Mouse (Mus musculus) neural tube, embryonic 11.5 days (tissue): ENCODE measurements around the gene Gapdh. TPM values are rescaled to one million over a fixed set of nuclear protein-coding genes. Genes with fewer than 3 reads are reported as not detected.
A peak's percentile ranks its signal among the peaks of the same experiment; 100 is the strongest.
"Not testable (repeated sequence)": the region's sequence is repeated elsewhere in the genome, so short reads cannot be mapped to it uniquely, and the experiment has no call there.

Source experiments
- ATAC-seq: fragments of 200-750 bp; cut with Nextera tagmentation; 2 replicates; pipeline ENCODE4 v1.8.0; 2017; ENCODE audit warnings: moderate number of reproducible peaks, mild to moderate bottlenecking, moderate TSS enrichment, moderate library complexity; ENCODE audit not compliant: insufficient read depth, low FRiP score, low TSS enrichment
- DNase-seq: peaks from one replicate; pipeline ENCODE4 v3.0.0-alpha.2; 2015; ENCODE audit warnings: low spot score
- H3K27ac ChIP-seq: fragments of 300-500 bp; sonication (generic); 2 replicates; pipeline ENCODE4 v1.5.1; 2014; ENCODE audit warnings: low read depth, mild to moderate bottlenecking, low read length
- H3K27me3 ChIP-seq: fragments of 300-500 bp; sonication (generic); 2 replicates; pipeline ENCODE4 v1.6.1; 2014; ENCODE audit warnings: mild to moderate bottlenecking, low read length, mixed read lengths; ENCODE audit not compliant: control insufficient read depth, insufficient read depth
- H3K36me3 ChIP-seq: fragments of 300-500 bp; sonication (generic); 2 replicates; pipeline ENCODE4 v1.6.1; 2014; ENCODE audit warnings: mild to moderate bottlenecking, low read length, moderate library complexity, mixed read lengths; ENCODE audit not compliant: control insufficient read depth, insufficient read depth
- H3K4me1 ChIP-seq: fragments of 300-500 bp; sonication (generic); 2 replicates; pipeline ENCODE4 v1.6.1; 2014; ENCODE audit warnings: low read length, mixed read lengths; ENCODE audit not compliant: control insufficient read depth, insufficient read depth
- H3K4me2 ChIP-seq: fragments of 300-500 bp; sonication (generic); 2 replicates; pipeline ENCODE4 v1.6.1; 2014; ENCODE audit warnings: low read depth, mild to moderate bottlenecking, moderate library complexity
- H3K4me3 ChIP-seq: fragments of 300-500 bp; sonication (generic); 2 replicates; pipeline ENCODE4 v1.5.1; 2014; ENCODE audit warnings: low read depth, low read length
- H3K9ac ChIP-seq: fragments of 300-500 bp; sonication (generic); 2 replicates; pipeline ENCODE4 v1.6.1; 2014; ENCODE audit warnings: mild to moderate bottlenecking, low read length
- H3K9me3 ChIP-seq: fragments of 300-500 bp; sonication (generic); 2 replicates; pipeline ENCODE4 v1.6.1; 2016; ENCODE audit warnings: low read length; ENCODE audit not compliant: control insufficient read depth
- WGBS: fragments of 180-500 bp; shearing (Covaris S2); extraction: QIAGEN DNeasy Blood & Tissue Kit; methylation state at CpG from one replicate; pipeline ENCODE4 v1.1.7; 2014; 5-methylcytosine and 5-hydroxymethylcytosine counted together
- polyA plus RNA-seq: library from polyadenylated mRNA; unstranded; fragments of >200 nt; fragmentation: Nextera tagmentation; extraction: Ambion mirVana; gene quantifications from 2 replicates; pipeline ENCODE4 v1.2.1, GENCODE M21; 2014

The Gapdh gene
- polyA plus RNA-seq, 1 experiment from 2014 or later = 2,338 TPM

DNA sequence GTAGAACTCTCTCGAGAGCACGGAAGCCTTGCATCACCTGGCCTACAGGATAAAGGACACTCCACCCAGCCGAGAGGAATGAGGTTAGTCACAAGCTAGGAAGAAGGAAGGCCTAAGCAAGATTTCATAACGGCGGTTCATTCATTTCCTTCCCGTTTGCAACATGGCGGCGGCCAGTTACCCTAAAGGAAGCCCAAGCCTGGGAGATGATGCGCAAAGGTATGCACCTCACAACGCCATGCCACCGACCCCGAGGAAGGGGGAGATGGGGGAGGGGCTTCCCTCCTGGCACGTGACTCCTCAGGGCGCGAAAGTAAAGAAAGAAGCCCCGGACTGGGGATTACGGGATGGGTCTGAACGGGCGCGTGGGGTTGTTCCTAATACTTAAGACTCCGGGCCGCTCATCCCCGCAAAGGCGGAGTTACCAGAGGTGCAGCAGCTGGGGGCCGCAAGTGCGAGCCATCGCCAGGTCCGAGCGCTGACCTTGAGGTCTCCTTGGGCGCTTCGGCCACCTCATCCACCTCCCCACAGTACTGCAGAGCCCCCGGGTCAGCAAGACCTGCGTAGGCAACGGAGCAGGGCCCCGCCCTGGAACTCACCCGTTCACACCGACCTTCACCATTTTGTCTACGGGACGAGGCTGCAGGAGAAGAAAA, 1.5 kb downstream of the Gapdh start:
- H3K27me3 ChIP-seq = no peaks in the 10 kb centered on the region
- peaks cover 26% of the 10 kb centered on the region for H3K4me1 ChIP-seq
- peak; percentile 87 for DNase-seq
- peak overlapping the region; percentile 96 for H3K4me3 ChIP-seq
- under 1% methylated on average over 39 of the region's 39 CpGs for WGBS
- no peaks in the 10 kb centered on the region for H3K9me3 ChIP-seq
- peak; percentile 36 for ATAC-seq
- H3K27ac ChIP-seq = peak overlapping the region; percentile 95
- peak overlapping the region; percentile 97 for H3K9ac ChIP-seq
- peak overlapping the region; percentile 85 for H3K4me2 ChIP-seq
- H3K36me3 ChIP-seq = peaks cover 22% of the 10 kb centered on the region

DNA sequence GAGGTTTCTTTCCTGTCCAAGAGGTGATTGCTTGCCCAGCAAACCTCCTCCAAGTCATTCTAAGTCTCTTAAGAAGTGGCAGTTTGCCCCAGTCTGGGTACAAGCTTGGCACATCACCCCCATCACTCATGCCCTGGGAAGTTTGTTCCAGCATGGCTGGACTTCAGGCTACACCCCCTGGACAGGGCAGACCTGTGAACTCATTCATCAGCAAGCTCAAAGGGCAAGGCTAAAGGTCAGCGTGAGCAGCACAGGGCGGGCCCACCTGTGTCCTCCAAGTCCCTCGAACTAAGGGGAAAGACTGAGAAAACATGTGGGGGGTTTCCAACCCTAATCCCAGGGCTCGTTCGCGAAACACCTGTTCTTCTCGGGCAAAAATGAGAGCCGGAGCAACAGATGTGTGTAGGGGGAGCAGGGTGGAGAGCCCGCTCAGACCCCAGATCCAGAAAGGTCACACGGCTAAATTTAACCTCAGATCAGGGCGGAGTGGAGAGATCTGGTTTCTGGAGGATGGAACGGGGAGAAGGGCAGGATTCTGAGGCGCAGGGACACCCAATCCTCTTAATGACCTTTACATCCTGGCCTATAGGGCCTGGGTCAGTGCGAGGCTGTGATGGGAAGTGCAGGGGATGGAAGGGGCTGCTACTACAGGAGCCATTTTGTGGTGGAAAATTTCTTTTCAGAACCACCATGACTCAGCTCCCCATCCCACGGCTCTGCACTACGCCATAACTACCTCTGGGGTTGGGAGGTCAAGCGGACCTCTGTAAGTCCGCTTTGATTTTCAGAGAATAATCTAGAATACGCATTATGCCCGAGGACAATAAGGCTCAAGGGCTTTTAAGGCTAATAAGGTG, 2.2 kb downstream of the Gapdh start:
- no peak for ATAC-seq
- DNase-seq = peak; percentile 43
- Histone ChIP-seq H3K27ac (peak overlapping the region; percentile 95), H3K27me3 (no peaks in the 10 kb centered on the region), H3K4me1 (peaks cover 26% of the 10 kb centered on the region), H3K4me2 (peak overlapping the region; percentile 85), H3K4me3 (peak overlapping the region; percentile 96), H3K36me3 (peaks cover 17% of the 10 kb centered on the region), H3K9ac (peak overlapping the region; percentile 97), H3K9me3 (no peaks in the 10 kb centered on the region)
- WGBS = 6% methylated on average over 20 of the region's 20 CpGs

- WGBS = 83% methylated on average over 8 of the region's 16 CpGs
- not testable (repeated sequence) for ATAC-seq
- H3K4me1 ChIP-seq = peaks cover 28% of the 10 kb centered on the region
These were observed 3.5 kb downstream of the Gapdh start for GRCm38 (mm10) chr6:125162615-125163305.

GRCm38 (mm10) chr6:125161971-125162370, 4.3 kb downstream of the Gapdh start:
- peaks cover 18% of the 10 kb centered on the region for H3K36me3 ChIP-seq
- 14% methylated on average over 3 of the region's 5 CpGs for WGBS
- peaks cover 31% of the 10 kb centered on the region for H3K4me1 ChIP-seq
- H3K9me3 ChIP-seq, H3K27ac ChIP-seq, H3K4me3 ChIP-seq, H3K9ac ChIP-seq, ATAC-seq, H3K4me2 ChIP-seq, H3K27me3 ChIP-seq: not testable (repeated sequence)
- DNase-seq = peak; percentile 69

More at GRCm38 (mm10) chr6:125162615-125163305, 3.5 kb downstream of the Gapdh start:
- H3K4me3 ChIP-seq, H3K9me3 ChIP-seq, H3K27me3 ChIP-seq, H3K9ac ChIP-seq, H3K27ac ChIP-seq, DNase-seq, H3K4me2 ChIP-seq: not testable (repeated sequence)
- peaks cover 18% of the 10 kb centered on the region for H3K36me3 ChIP-seq

DNA sequence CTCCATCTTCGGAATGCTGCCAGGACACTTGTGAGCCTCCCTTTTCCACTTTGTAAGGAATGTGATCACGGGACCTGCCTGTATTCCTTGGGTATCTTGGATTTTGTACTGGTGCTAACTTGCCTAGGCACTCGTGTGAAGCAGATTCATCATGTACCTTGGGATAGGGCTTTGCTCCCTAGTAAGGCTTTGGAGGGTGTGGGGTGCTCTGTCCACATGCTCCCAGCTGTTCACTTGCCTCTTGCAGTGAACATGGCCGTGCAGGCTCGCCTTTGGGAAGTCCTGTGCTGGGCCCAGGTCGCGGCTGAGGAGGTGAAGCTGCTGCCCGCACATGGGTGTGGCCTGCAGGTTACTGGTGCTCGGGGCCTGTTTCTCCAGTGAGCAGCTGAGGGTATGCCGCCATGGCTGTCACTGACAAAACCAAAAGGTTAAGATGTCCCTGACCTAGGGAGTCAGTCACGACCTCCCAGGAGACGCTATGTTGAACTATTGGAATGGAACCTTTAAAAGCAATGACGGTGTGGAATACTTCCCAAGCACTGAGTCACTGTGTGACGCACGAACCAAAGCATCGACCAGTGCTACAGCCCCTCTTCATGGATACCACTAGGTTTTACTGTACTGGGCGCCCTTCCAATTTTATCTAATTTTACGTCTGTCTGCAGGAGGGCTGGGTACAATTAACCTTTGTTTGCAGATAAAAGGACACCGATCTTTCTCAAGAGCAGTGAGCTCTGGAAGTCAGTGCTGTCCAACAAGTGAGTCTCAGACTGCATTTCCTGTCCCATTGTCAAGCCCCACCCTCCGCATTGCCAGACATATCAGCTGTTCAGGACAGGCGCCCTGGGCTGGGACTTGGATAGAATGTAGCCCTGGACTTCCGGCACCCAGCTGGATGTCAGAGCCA, 5.2 kb downstream of the Gapdh start:
- 0 out of 2 replicates have a peak overlapping the region, but pooled peaks have one; percentile 1 for H3K27ac ChIP-seq
- H3K27me3 ChIP-seq = no peaks in the 10 kb centered on the region
- peaks cover 18% of the 10 kb centered on the region for H3K36me3 ChIP-seq
- peaks cover 28% of the 10 kb centered on the region for H3K4me1 ChIP-seq
- H3K4me3 ChIP-seq = no peak overlapping the region
- no peak for ATAC-seq
- no peak overlapping the region for H3K9ac ChIP-seq
- H3K4me2 ChIP-seq = no peak overlapping the region
- H3K9me3 ChIP-seq = no peaks in the 10 kb centered on the region
- 16% methylated on average over 22 of the region's 22 CpGs for WGBS
- DNase-seq = peak; percentile 58

DNA sequence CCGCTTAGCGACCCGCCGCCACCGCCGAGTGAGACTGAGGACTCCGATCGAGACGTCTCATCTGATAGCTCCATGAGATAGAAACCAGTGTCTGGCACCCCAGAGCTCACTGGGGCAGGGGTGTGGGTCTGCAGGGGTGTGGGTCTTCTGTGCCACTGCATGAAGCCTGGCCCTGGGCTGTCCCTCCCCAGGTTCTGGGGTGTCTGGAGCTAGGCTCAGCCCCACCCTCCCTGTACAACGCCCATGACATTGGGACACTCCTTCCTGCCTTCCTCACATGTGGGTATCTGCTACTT, 5.8 kb downstream of the Gapdh start:
- DNase-seq (peak; percentile 36), ATAC-seq (no peak)
- H3K4me3 ChIP-seq = no peak overlapping the region
- 75% methylated on average over 10 of the region's 10 CpGs for WGBS
- peaks cover 18% of the 10 kb centered on the region for H3K36me3 ChIP-seq
- 0 out of 2 replicates have a peak overlapping the region, but pooled peaks have one; percentile 1 for H3K27ac ChIP-seq
- no peaks in the 10 kb centered on the region for H3K27me3 ChIP-seq
- no peak overlapping the region for H3K4me2 ChIP-seq
- no peak overlapping the region for H3K9ac ChIP-seq
- H3K9me3 ChIP-seq = no peaks in the 10 kb centered on the region
- peaks cover 27% of the 10 kb centered on the region for H3K4me1 ChIP-seq

DNA sequence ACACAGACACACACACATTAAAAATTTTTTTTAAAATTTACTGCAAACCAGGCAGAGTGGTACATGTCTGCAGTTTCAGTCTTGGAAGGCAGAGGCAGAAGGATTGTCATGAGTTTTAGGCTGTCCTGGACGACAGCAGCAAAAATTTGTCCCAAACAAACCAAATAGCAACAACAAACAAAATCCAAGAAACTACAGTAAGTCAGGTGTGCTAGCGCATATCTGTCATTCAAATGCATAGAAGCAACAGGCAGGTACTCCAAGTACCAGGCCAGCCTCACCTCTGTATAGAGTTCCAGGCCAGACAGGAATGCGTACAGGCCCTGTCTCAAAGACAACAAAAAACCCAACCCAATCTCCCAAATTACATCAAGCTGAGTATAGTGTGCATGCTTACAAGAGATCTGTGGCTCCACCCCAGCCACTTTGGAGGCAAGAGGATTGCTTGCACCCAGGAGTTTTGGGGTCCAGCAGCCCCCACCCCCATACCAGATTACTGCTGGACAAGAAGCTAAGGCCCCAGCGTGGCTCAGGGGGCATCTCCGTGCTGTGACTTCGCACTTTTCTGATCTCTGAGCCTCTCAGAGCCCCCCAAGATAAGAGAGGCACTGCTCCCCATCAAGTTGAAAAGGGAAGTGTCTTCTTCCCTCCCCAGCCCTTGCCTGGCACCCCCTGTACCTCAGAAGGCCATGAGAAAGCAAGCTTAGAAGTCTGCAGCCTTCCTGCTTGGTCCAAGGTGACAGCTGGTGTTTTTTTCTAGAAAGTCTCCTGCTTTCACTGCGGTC, 6.3 kb downstream of the Gapdh start:
- Histone ChIP-seq H3K4me1 (peaks cover 27% of the 10 kb centered on the region), H3K4me2 (no peak overlapping the region), H3K4me3 (no peak overlapping the region), H3K27me3 (no peaks in the 10 kb centered on the region), H3K9ac (no peak overlapping the region), H3K27ac (no peak overlapping the region), H3K36me3 (peaks cover 18% of the 10 kb centered on the region), H3K9me3 (no peaks in the 10 kb centered on the region)
- WGBS = 88% methylated on average over 7 of the region's 7 CpGs
- no peak for DNase-seq
- ATAC-seq = no peak
